Mouse (Mus musculus) ES-CJ7 (cell line): ENCODE data around the gene Ftl1.

Source experiments
- DNase-seq: peaks from one replicate; pipeline ENCODE4 v3.0.0; 2011; ENCODE audit warnings: low read depth, low spot score

Ftl1 gene

GRCm38 (mm10) chr7:45451344-45451982 is 8.2 kb downstream of the Ftl1 start:
- peak; percentile 89 for DNase-seq

DNA sequence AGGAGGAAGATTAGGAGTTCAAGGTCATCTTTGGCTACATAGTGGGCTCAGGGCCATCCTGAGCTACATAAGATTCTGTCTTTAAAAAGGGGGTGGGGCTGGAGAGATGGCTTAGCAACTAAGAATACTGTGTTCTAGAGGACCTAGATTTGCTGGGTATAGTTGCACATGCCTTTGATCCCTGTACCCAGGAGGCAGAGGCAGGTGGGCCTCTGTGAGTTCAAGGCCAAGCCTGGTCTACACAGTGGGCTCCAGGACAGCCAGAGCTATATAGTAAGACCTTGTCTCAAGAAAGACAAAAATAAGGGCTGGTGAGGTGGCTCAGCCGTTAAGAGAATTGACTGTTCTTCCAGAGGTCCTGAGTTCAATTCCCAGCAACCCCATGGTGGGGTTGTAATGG is 9.7 kb downstream of the Ftl1 start:
- DNase-seq, result no peak

- DNase-seq, result peak; percentile 80
Observed at GRCm38 (mm10) chr7:45447325-45447990, 12.2 kb downstream of the Ftl1 start.

DNA sequence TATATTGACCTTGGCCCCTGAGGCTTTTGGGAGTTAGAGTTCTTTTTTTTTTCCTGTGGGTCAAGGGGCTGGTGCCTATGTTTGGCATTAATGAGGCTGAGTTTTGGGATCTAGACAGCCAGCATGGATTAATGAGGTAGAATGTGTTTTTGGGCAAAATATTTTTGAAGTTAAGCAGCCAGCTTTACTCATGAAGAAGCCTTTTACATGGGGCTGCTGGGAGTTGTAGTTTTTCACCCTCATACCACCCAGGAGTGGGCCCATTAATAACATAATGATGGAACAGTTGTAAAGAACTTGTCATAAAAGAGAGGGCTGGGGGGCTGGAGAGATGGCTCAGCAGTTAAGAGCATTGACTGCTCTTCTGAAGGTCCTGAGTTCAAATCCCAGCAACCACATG is 13.1 kb downstream of the Ftl1 start:
- no peak for DNase-seq

DNA sequence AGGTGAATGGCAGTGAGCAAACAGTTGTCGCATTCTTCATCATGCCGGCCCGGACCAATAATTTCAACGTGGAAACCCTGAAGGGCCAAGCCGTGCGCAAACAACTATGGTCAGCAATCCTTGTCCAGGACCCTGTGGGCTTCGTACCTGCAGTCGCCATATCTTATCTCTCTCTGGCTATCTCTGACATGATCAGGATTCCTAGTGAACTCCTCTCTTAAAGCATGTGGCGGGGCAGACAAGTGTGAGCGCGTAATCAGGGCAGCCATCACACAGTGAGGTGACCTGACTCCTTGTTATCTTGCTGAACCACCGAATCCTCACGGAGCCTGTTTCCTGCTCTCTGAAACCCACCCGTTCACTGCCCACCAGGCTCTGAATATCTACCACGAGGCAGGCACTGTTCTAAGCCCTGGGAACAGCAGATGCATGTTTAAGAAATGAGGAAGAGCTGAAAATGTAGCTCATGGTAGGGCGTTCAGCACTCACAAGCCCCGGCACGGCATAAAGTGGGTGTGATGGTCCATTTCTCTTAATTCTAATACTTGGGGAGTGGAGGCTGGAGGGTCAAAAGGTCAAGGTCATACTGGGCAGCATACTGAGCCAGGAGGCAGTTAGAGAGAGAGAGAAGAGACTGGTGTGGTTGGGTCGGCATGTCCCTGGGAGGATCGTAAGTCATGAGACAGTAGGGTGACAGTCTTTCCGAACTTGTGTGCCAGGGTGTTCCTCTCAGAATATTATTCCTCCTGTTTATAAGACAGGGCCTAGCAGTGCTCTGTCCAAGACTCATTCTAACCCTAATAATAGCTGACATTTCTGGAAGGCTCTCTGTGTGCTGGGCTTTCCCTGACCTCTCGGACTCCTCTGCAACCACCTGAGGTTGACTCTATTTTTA is 15.9 kb downstream of the Ftl1 start:
- DNase-seq, result no peak

GRCm38 (mm10) chr7:45437521-45438276 is 22.0 kb downstream of the Ftl1 start, which contains the start of gene Ruvbl2:
Gene Ruvbl2 (minus strand): TSS chr7:45438096.
- peak; percentile 87 for DNase-seq

- peak; percentile 74 for DNase-seq
Observed at GRCm38 (mm10) chr7:45437046-45437445, 22.6 kb downstream of the Ftl1 start.

GRCm38 (mm10) chr7:45436444-45436843 is 23.2 kb downstream of the Ftl1 start:
- DNase-seq, result no peak

DNA sequence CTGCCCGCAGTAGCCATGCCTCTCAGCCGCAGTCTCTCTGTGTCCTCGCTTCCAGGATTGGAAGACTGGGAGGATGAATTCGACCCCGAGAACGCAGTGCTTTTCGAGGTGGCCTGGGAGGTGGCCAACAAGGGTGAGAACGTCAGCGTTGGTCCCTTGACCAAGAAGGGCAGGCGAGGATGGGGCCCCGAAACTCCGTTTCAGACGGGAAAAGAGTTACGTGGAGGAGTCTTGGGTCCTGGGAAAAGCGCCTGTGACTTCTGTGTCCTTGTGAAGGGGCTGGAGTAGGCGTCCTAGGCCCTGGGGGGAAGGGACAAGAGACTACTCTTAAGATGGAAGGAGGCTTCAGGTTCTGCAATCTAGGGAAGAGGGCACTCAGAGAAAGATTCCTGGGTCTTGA is 24.6 kb downstream of the Ftl1 start:
- no peak for DNase-seq

DNA sequence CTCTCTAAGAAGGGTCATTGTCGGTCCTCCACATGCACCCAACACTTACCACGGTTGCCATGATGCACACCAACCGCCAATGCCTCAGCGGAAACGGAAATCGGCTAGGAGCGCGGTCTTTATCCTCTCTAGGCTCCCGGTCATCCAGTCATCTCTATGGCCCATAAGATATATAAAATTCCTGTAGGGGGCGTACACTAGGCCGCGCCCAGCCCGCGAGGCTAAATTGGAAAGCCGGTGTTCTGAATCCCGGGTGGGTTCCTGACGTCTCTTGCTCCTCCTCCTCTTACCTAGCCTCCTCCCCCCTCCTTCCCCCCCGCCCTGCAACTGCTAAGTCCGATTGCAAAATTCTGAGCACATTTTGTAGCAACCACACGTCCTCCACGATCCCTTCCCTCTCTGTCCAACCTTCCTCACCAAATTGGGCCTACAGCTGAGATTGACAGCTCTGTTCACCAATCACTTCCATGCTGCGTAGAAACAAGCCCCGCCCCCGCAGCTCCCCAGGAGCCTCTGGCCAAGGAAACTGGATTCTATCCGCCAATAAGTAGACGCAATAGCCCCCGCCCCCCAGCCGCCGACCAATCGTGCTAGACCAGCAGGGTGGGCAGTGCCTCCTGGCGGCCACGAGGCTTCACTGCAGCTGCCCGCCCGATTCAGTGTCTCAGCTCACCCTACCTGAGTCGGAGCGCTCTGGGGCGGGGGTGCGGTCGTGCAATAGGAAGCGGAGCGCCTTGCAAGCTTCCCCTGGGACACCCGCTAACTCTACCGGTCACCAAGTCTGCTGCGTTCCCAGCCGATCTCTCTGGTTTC is 25.3 kb downstream of the Ftl1 start, which contains the start of gene Gys1:
Gys1 (plus strand) TSS at position 642 of the 813 bp plus-strand sequence.
- peak; percentile 100 for DNase-seq

DNA sequence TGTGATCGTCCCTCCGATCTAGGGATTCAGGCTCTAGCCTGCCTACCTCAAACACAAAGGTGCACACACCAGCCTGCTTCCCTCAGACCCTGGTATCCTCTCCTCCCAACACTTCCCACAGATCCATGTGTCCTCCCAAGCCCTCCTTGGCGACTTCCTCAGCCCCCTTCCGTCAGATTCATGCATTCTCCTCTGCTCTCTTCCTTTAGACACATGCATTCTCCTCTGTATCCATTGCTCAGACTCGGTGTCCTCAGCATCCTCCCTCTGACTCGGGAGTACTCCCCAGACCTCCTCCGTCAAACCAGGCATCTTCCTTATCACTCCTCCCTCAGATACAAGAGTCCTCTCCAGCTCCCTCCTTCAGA is 25.9 kb downstream of the Ftl1 start:
- no peak for DNase-seq

DNA sequence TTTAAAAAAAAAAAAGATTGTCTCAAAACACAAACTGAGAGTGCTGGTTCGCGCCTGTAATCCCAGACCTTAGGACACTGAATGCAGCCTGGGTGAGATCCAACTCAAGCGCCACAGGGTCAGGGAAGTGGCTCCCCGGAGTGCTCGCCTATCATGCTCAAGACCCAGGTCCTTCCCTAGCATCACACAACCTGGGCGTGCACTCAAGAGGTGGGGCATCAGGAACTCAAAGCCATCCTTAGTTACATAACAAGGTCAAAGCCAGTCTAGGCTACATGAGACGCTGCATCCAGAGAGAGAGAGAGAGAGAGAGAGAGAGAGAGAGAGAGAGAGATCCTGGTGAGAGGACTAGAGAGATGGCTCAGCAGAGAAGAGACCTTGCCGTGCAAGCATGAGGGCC is 33.1 kb downstream of the Ftl1 start:
- no peak for DNase-seq

DNA sequence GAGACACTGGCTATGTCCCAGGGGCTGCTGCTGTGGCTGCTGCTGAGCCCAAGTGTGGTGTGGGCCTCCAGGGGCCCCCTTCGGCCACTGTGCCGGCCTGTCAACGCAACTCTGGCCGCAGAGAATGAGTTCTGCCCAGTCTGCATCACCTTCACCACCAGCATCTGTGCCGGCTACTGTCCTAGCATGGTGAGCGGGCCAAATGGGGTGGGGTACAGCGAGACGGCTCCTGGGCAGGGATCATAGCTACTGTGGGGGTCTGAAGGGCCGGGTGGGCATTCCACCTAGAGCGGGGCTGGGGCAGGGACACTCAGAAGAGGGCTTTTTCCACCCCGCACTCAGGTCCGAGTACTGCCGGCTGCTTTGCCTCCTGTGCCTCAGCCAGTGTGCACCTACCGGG is 38.5 kb downstream of the Ftl1 start:
- DNase-seq, result no peak

- no peak for DNase-seq
Observed at GRCm38 (mm10) chr7:45420615-45420919, 39.1 kb downstream of the Ftl1 start, which contains the start of gene Lhb. Gene Lhb (plus strand): TSS chr7:45420820.

- DNase-seq, result peak; percentile 88
Observed at GRCm38 (mm10) chr7:45419859-45420614, 39.6 kb downstream of the Ftl1 start.

DNA sequence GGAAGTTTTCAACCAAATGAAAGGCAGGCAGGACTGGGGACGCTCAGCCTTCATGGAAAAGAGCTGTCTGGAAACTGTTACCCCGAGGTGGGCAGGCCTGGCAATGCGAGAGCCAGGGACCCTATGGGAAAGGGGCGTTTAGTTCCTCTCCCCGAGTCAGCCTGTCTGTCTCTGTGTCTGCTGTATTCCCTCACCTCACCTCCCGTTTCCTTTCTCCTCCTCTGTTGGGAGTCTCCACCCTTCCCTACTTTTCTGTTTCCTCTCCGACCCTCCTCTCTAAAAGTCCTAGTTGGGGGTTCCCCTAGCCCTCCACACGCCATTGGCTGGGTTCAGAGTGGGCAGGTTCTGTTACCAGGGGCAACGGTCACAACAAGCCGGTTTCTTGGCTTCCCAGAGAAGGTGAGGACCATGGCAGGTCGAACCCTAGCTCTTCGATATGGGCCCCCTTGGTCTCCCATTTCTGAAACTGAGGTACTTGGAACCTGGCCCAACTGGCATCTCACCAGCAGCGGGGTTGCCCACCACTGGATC is 41.7 kb downstream of the Ftl1 start:
- no peak for DNase-seq

DNA sequence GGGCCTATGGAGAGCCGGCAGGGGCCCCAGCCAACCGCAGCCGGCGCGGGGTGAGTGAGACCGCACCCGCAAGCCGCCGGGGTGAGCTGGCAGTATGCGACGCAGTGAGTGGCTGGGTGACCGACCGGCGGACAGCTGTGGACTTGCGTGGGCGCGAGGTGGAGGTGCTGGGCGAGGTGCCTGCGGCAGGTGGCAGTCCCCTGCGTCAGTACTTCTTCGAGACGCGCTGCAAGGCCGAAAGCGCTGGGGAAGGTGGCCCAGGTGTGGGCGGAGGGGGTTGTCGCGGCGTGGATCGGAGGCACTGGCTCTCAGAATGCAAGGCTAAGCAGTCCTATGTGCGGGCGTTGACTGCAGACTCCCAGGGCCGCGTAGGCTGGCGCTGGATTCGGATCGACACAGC is 44.0 kb downstream of the Ftl1 start:
- DNase-seq, result no peak

- no peak for DNase-seq
Observed at GRCm38 (mm10) chr7:45414740-45415224, 44.9 kb downstream of the Ftl1 start.

GRCm38 (mm10) chr7:45413864-45414739 is 45.6 kb downstream of the Ftl1 start:
- no peak for DNase-seq
